Mouse (Mus musculus) limb, embryonic 11.5 days (tissue): ENCODE results near the gene Rassf1. TPM values are rescaled to one million over a fixed set of nuclear protein-coding genes. Genes with fewer than 3 reads are reported as not detected.

Experiments used
- ATAC-seq: fragments of 200-750 bp; cut with Nextera tagmentation; 2 replicates; pipeline ENCODE4 v1.8.0; 2017; ENCODE audit warnings: low read depth; ENCODE audit not compliant: insufficient number of reproducible peaks, low FRiP score, low TSS enrichment
- DNase-seq: peaks from one replicate; pipeline ENCODE4 v3.0.0-alpha.2; 2015; ENCODE audit warnings: low spot score
- H3K27ac ChIP-seq: fragments of 300-500 bp; sonication (generic); replicated peaks from 2 replicates; pipeline ENCODE4 v1.5.1; 2014; ENCODE audit warnings: low read depth, mild to moderate bottlenecking, low read length
- H3K27me3 ChIP-seq: fragments of 300-500 bp; sonication (generic); 2 replicates; pipeline ENCODE4 v1.6.1; 2014; ENCODE audit warnings: mild to moderate bottlenecking, low read length, mixed read lengths; ENCODE audit not compliant: control insufficient read depth, insufficient read depth
- H3K36me3 ChIP-seq: fragments of 300-500 bp; sonication (generic); 2 replicates; pipeline ENCODE4 v1.6.1; 2014; ENCODE audit warnings: mild to moderate bottlenecking, low read length, moderate library complexity, mixed read lengths; ENCODE audit not compliant: control insufficient read depth, insufficient read depth
- H3K4me1 ChIP-seq: fragments of 300-500 bp; sonication (generic); 2 replicates; pipeline ENCODE4 v1.6.1; 2014; ENCODE audit warnings: low read length, mixed read lengths; ENCODE audit not compliant: control insufficient read depth, insufficient read depth
- H3K4me2 ChIP-seq: fragments of 300-500 bp; sonication (generic); 2 replicates; pipeline ENCODE4 v1.6.1; 2014; ENCODE audit warnings: low read depth, mild to moderate bottlenecking, moderate library complexity; ENCODE audit not compliant: severe bottlenecking
- H3K4me3 ChIP-seq: fragments of 300-500 bp; sonication (generic); 2 replicates; pipeline ENCODE4 v1.5.1; 2014; ENCODE audit warnings: low read depth, low read length
- H3K9ac ChIP-seq: fragments of 300-500 bp; sonication (generic); 2 replicates; pipeline ENCODE4 v1.6.1; 2014; ENCODE audit warnings: mild to moderate bottlenecking, low read length
- H3K9me3 ChIP-seq: fragments of 300-500 bp; sonication (generic); 2 replicates; pipeline ENCODE4 v1.6.1; 2016; ENCODE audit warnings: low read length; ENCODE audit not compliant: control insufficient read depth
- WGBS: fragments of 180-500 bp; shearing (Covaris S2); extraction: QIAGEN DNeasy Blood & Tissue Kit; methylation state at CpG from one replicate; pipeline ENCODE4 v1.1.7; 2014; 5-methylcytosine and 5-hydroxymethylcytosine counted together
- polyA plus RNA-seq: library from polyadenylated mRNA; unstranded; fragments of >200 nt; fragmentation: Nextera tagmentation; extraction: Ambion mirVana; gene quantifications from 2 replicates; pipeline ENCODE4 v1.2.1, GENCODE M21; 2014

Gene Rassf1
- polyA plus RNA-seq, 1 experiment from 2014 or later: 46.7 TPM

DNA sequence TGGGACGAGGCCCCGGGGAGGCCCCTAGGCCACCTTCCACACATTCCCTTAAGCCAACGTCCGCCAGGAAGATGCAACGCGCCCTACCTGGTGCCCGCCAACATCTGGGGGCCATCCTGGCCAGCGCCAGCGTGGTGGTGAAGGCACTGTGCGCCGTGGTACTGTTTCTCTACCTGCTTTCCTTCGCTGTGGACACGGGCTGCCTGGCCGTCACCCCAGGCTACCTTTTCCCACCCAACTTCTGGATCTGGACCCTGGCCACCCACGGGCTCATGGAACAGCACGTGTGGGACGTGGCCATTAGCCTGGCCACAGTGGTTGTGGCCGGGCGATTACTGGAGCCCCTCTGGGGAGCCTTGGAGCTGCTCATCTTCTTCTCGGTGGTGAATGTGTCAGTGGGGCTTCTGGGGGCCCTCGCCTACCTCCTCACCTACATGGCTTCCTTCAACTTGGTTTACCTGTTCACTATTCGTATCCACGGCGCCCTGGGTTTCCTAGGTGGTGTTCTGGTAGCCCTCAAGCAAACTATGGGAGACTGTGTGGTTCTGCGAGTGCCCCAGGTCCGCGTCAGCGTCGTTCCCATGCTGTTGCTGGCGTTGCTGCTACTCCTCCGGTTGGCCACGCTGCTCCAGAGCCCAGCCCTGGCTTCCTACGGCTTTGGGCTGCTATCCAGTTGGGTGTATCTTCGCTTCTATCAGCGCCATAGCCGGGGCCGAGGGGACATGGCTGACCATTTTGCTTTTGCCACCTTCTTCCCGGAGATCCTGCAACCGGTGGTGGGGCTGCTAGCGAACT, 16.8 kb upstream of the Rassf1 start:
- Histone ChIP-seq H3K4me1 (peaks cover 20% of the 10 kb centered on the region), H3K9ac (peak overlapping the region; percentile 73), H3K4me2 (peak overlapping the region; percentile 97), H3K9me3 (no peaks in the 10 kb centered on the region), H3K36me3 (peaks cover 18% of the 10 kb centered on the region), H3K4me3 (peak overlapping the region; percentile 74), H3K27me3 (peaks cover 3% of the 10 kb centered on the region; the same call in 1 of the 2 replicates), H3K27ac (no peak overlapping the region)
- ATAC-seq (0 out of 2 replicates have a peak, but pooled peaks have one; percentile 8), DNase-seq (peak; percentile 37)
- WGBS: under 1% methylated on average over 40 of the region's 40 CpGs

DNA sequence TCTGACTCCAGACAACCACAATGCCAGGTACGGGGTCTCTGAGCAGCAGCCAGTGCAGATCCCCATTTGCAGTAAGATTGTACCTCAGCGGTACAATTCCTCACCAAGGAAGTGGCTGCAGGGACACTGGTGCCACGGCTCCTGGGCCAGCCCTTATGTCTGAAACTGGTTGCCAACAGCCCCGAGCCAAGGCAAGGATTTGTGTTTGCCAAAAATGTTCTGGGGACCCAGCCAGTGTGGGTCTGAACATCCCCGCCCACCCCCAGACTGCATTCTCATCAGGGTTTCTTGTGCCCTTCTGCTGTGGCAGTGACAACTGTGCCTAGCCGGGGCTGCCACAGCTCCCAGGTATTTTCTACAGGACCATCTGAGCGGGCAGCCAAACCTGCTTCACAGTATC, 13.1 kb upstream of the Rassf1 start:
- WGBS: 96% methylated on average over 7 of the region's 7 CpGs
- Histone ChIP-seq H3K4me3 (no peak overlapping the region), H3K27me3 (no peaks in the 10 kb centered on the region), H3K4me1 (peaks cover 32% of the 10 kb centered on the region), H3K9me3 (no peaks in the 10 kb centered on the region), H3K36me3 (peaks cover 22% of the 10 kb centered on the region), H3K4me2 (no peak overlapping the region), H3K27ac (no peak overlapping the region), H3K9ac (no peak overlapping the region)
- DNase-seq (no peak), ATAC-seq (no peak)

DNA sequence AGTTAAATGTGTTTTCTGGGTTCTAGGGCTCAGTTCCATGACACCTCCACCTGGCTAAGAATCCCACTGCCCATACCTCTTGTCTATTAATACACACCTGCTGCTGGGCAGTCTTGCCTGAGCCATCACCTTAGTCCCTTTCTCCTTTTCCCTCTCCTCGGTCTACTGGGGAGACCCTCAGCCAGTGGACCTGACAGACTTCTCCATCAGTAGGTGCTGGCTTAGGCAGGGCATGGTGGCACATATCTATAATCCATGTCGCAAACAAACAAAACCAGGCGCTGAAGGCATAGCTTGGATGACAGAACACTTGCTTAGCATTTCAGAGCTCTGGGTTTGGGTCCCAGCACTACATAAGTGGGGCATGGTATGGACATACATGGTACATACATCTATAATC, 12.6 kb upstream of the Rassf1 start:
- Histone ChIP-seq H3K9me3 (no peaks in the 10 kb centered on the region), H3K4me3 (no peak overlapping the region), H3K4me2 (no peak overlapping the region; the same call in 1 of the 2 replicates), H3K27me3 (no peaks in the 10 kb centered on the region), H3K36me3 (peaks cover 22% of the 10 kb centered on the region), H3K9ac (no peak overlapping the region), H3K27ac (no peak overlapping the region), H3K4me1 (peaks cover 32% of the 10 kb centered on the region)
- ATAC-seq (no peak), DNase-seq (no peak)
- WGBS: 88% methylated on average over 3 of the region's 3 CpGs

DNA sequence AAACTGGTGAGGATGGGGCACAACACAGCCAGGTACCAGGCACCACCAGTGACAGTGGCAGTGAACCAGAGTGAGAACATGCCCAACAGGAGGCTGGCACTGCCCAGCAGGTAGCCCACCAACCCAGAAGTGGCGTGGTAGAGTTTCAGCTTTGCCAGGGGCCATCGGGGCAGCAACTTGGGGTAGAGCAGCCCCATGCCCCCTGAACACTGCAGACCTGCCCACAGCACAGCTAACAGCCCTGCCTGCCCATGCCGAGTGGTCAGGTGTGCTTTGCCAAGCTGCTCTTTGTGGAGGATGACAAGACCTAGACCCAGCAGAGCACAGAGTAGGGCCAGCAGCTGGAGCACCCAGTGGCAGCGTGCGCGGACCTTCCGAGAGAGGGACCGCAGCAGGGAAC, 11.4 kb upstream of the Rassf1 start:
- peaks cover 26% of the 10 kb centered on the region for H3K36me3 ChIP-seq
- WGBS: 89% methylated on average over 8 of the region's 8 CpGs
- H3K27ac ChIP-seq: no peak overlapping the region
- no peaks in the 10 kb centered on the region for H3K9me3 ChIP-seq
- H3K4me1 ChIP-seq: peaks cover 32% of the 10 kb centered on the region
- H3K9ac ChIP-seq: no peak overlapping the region
- H3K4me3 ChIP-seq: no peak overlapping the region
- no peak for ATAC-seq
- H3K27me3 ChIP-seq: no peaks in the 10 kb centered on the region
- no peak overlapping the region for H3K4me2 ChIP-seq
- DNase-seq: no peak

DNA sequence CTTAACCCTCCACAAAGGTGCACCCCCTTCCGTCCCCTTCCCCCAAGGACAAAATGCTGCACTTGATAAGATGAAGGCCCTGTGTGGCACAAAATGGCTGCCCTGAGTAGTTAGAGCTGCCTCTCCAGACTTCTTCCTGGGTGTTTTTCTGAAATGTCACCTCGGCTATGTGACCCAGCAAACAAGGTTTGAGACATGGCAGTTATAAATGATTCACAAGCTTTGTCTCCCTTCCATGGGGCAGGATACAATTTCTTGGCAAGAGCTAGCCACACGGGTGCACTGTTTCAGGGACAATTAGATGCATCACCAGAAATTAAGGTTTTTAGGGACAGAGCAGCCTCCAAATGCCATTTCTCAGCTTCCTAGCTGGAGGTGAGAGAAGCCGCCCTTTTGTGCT, 10.9 kb upstream of the Rassf1 start:
- Histone ChIP-seq H3K36me3 (peaks cover 26% of the 10 kb centered on the region), H3K4me2 (no peak overlapping the region)

DNA sequence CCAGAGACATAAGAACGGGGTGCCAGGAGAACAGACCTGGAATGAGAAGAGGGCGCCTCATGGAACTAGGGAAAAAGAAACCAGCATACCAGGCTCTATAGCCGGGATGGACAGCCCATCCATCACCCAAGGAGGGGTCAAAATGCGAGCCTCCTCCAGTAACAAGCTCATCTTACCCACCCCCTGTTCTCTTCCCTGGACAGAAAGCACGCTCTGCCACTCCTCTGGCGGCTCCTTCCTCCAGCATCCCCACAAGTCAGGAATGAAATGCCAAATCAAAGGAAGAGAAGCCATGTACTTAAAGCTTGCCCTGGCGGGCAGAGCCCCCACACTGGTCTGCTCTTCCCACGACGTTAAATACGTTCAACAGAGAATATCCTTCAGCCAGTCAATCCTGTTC, 10.3 kb upstream of the Rassf1 start:
- Histone ChIP-seq H3K27me3 (no peaks in the 10 kb centered on the region), H3K4me3 (peak overlapping the region; percentile 53), H3K9ac (peak overlapping the region; percentile 7; the same call in 1 of the 2 replicates), H3K27ac (no peak overlapping the region), H3K9me3 (no peaks in the 10 kb centered on the region), H3K36me3 (peaks cover 26% of the 10 kb centered on the region), H3K4me1 (peaks cover 23% of the 10 kb centered on the region), H3K4me2 (peak overlapping the region; percentile 94)
- DNase-seq: no peak
- no peak for ATAC-seq
- WGBS: 31% methylated on average over 10 of the region's 10 CpGs

More for the DNA sequence above, 10.9 kb upstream of the Rassf1 start:
- no peak overlapping the region for H3K9ac ChIP-seq
- ATAC-seq: no peak
- 76% methylated on average over 4 of the region's 4 CpGs for WGBS
- H3K27ac ChIP-seq: no peak overlapping the region
- no peaks in the 10 kb centered on the region for H3K9me3 ChIP-seq
- no peak for DNase-seq
- H3K4me1 ChIP-seq: peaks cover 29% of the 10 kb centered on the region
- H3K27me3 ChIP-seq: no peaks in the 10 kb centered on the region
- H3K4me3 ChIP-seq: no peak overlapping the region

DNA sequence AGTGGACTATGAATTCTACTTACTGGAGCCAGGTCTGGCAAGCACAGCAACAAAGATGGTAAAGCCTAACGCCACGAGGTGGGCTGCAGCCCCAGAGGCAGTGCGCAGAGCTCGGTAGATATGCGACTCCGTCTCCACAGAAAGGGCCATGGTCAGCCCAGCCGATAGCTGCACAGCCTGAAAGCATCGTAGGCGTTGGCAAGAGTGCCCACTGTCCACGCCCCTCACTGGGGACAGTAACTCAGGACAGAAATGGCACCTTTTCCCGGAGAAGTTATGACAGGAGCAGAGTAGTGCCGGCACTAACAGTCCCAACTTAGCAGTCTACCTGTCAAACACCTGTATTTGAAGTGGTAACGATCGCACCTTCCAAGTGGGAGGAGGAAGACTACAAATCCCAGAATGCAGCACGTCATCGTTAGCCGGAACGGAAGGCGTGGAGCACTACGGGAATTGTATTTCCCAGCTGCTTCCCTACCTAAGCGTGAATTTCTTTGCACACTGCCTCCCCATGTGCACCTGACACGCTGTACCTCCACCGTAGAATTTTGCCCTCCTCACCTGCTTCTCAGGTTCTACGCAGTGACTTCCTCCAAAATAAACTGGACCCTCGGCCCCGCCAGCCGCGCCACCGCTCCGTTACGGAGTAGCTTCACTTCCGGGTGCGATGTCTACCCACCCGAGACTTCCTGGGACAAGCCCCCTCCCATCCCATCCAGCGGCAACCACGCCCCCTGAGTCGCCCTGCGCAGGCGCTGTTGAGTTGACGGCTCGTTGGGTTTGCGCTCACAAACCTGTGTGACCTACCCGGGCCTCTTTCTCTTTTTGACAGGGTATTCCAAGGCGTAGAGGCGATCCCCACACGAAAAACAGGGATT, 9.6 kb upstream of the Rassf1 start, which contains the start of the genes Cyb561d2 and Nprl2:
Gene Cyb561d2, minus strand, starts transcription at position 720 of the 878 bp plus-strand sequence.
Gene Nprl2, plus strand, starts transcription at position 753 of the 878 bp plus-strand sequence.
- Histone ChIP-seq H3K4me2 (peak within 1 kb of the TSS; percentile 94), H3K36me3 (peaks cover 26% of the 10 kb centered on the region)

DNA sequence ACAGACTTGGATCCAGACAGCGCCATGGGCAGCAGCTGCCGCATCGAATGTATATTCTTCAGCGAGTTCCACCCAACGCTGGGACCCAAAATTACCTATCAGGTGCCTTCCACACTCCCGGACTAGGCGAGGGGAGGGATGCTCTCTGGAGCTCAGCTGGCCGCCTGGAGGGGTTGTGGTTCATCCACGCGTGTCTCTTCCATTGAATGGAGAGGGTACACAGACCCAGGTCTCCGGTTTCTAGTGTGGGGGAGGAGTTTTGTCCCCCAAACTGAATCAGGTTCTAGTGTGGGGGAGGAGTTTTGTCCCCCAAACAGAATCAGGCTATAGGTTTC, 9.0 kb upstream of the Rassf1 start:
- peak overlapping the region; percentile 64 for H3K9ac ChIP-seq
- peak overlapping the region; percentile 94 for H3K4me2 ChIP-seq
- H3K36me3 ChIP-seq: peaks cover 26% of the 10 kb centered on the region
- no peaks in the 10 kb centered on the region for H3K9me3 ChIP-seq
- ATAC-seq: no peak
- DNase-seq: no peak
- H3K27ac ChIP-seq: no peak overlapping the region
- H3K4me3 ChIP-seq: peak overlapping the region; percentile 53
- 1% methylated on average over 11 of the region's 11 CpGs for WGBS
- no peaks in the 10 kb centered on the region for H3K27me3 ChIP-seq
- peaks cover 23% of the 10 kb centered on the region for H3K4me1 ChIP-seq

More for the DNA sequence above, 9.6 kb upstream of the Rassf1 start, which contains the start of the genes Cyb561d2 and Nprl2:
- Histone ChIP-seq H3K4me3 (peak within 1 kb of the TSS; percentile 53), H3K27ac (no peak within 1 kb of the TSS), H3K4me1 (peaks cover 23% of the 10 kb centered on the region), H3K9me3 (no peaks in the 10 kb centered on the region), H3K27me3 (no peaks in the 10 kb centered on the region), H3K9ac (peak within 1 kb of the TSS; percentile 64)
- DNase-seq (peak; percentile 96), ATAC-seq (peak; percentile 80)
- WGBS: under 1% methylated on average over 46 of the region's 46 CpGs
